Mouse (Mus musculus) Muller cell, postnatal 12 days (primary cell): ENCODE measurements at regions not wholly inside any gene's neighbourhood (a gene's known extent, or its start where the extent isn't known, plus 50 kb on each side); places are given as distances from the start of the nearest gene placed in this dataset.

Source experiments
- DNase-seq: peaks from one replicate; pipeline ENCODE4 v3.0.0-alpha.2; 2015; ENCODE audit errors: inconsistent ontology term

GRCm38 (mm10) chrX:163302697-163303096, 246.8 kb downstream of the Grpr start:
- DNase-seq, result no peak

GRCm38 (mm10) chrX:163301045-163301444, 248.4 kb downstream of the Grpr start:
- DNase-seq, result no peak

GRCm38 (mm10) chrX:163296956-163297628, 252.4 kb downstream of the Grpr start:
- DNase-seq, result no peak

GRCm38 (mm10) chrX:163261248-163261647, 288.2 kb downstream of the Grpr start:
- no peak for DNase-seq

- no peak for DNase-seq
These were observed 288.6 kb upstream of the S100g start for GRCm38 (mm10) chrX:163253048-163253447.

GRCm38 (mm10) chrX:163205260-163205659, 240.9 kb upstream of the S100g start:
- no peak for DNase-seq

- DNase-seq, result no peak
These were observed 239.0 kb upstream of the S100g start for GRCm38 (mm10) chrX:163203446-163203845.

GRCm38 (mm10) chrX:163181588-163181987, 217.2 kb upstream of the S100g start:
- DNase-seq, result no peak

- no peak for DNase-seq
These were observed 200.4 kb upstream of the S100g start for GRCm38 (mm10) chrX:163164810-163165209.

- no peak for DNase-seq
These were observed 190.9 kb upstream of the S100g start for GRCm38 (mm10) chrX:163155251-163155650.

- no peak for DNase-seq
These were observed 187.6 kb upstream of the S100g start for GRCm38 (mm10) chrX:163151970-163152369.

- no peak for DNase-seq
These were observed 180.1 kb upstream of the S100g start for GRCm38 (mm10) chrX:163144475-163144874.

- DNase-seq, result no peak
These were observed 175.1 kb upstream of the S100g start for GRCm38 (mm10) chrX:163139475-163139874.

GRCm38 (mm10) chrX:163128626-163129025, 164.2 kb upstream of the S100g start:
- DNase-seq, result no peak

- DNase-seq, result no peak
These were observed 153.4 kb upstream of the S100g start for GRCm38 (mm10) chrX:163117681-163118393.

- no peak for DNase-seq
These were observed 152.8 kb upstream of the S100g start for GRCm38 (mm10) chrX:163117237-163117636.

- DNase-seq, result peak; percentile 41
These were observed 130.8 kb upstream of the S100g start for GRCm38 (mm10) chrX:163095026-163095765.
